Mouse (Mus musculus) heart, adult 18-20 months (tissue): ENCODE measurements around the gene Snf8. TPM values are rescaled to one million over a fixed set of nuclear protein-coding genes. Genes with fewer than 3 reads are reported as not detected.
A peak's percentile ranks its signal among the peaks of the same experiment; 100 is the strongest.

ENCODE experiments used
- DNase-seq, 2 experiments: peaks; one replicate each; pipeline ENCODE4 v3.0.0; 2021 to 2022; ENCODE audit warnings: mixed read lengths in 1 of 2
- total RNA-seq, 2 experiments: library from RNA; stranded (reverse); gene quantifications; 2 replicates each; pipeline ENCODE4 v1.2.3; 2021

Snf8 gene
- total RNA-seq, 2 experiments from 2014 or later: 43.6 to 44.9 TPM

DNA sequence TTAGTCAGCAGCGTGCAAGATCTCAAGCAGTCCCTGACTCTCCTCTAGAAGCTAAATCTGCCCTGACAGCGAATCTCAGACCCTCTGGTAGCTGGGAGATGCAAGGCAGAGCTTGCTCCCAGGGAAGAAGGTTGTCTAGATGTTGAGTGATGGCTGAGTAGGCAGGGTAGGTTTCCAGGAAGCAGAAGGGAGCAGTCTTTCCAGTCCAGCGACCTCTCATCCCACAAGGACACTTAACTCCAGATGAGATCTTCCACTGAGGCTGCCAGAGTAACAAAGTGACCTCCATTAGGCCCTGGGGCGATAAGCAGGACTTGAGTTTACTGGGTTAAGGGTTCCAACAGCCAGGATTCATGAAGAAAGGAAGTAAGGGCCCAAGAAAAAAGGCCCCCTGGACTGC lies 14.1 kb upstream of the Snf8 start:
- DNase-seq: no peak

DNA sequence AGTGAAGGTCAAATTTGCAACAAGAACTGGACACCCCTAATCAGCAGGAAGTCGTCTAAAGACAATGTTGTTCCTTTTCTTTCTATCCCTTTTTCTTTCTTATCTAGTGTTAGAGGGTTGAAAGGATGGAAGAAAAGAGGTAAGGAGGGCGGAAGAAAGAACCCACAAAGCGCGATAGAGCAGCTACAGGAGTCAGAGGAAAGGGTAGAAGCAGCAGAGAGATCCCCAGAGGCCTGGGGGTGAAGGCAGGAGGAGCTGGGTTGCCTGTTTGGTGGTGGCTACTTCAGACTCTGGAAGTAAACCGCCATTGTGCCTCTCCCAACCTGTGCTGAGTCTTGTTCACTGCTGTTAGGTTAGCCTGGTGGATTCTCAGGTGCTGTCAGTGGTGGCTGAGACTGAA lies 6.6 kb upstream of the Snf8 start:
- DNase-seq: no peak

DNA sequence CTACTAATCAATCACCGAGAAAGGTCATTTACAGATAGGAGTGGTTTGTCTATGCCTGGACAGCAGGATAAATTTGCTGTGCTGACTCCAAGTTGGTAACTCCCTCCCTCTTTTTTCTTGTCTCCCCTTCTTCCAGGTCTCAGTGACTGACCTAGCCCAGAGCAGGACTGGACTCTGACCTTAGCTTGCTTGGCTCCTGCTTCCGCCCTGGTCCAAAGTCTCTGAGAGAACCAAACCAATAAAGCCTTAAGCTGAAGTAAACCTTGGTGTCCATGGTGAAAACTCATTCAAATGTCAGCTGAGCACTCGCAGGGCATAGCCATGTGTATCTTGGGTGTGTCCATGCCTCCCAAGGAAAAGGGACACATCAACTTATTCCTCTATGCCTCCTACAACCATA lies 4.1 kb upstream of the Snf8 start:
- DNase-seq: no peak

DNA sequence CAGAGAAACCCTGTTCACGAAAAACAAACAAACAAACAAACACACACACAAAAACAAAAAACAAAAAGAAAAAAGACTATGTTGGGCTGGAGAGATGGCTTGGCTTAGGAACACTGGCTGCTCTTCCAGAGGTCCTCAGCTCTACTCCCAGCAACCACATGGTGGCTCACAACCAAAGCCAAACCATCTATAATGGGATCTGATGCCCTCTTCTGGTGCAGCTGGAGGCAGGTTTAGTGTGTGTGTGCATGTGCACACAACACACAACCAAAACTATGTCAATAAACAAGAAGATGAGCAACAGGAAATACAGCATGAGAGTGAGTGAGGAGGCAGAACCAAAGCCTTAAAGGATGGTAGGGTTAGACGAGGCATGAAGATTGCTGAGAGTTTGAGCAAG lies 3.0 kb upstream of the Snf8 start:
- DNase-seq: no peak

DNA sequence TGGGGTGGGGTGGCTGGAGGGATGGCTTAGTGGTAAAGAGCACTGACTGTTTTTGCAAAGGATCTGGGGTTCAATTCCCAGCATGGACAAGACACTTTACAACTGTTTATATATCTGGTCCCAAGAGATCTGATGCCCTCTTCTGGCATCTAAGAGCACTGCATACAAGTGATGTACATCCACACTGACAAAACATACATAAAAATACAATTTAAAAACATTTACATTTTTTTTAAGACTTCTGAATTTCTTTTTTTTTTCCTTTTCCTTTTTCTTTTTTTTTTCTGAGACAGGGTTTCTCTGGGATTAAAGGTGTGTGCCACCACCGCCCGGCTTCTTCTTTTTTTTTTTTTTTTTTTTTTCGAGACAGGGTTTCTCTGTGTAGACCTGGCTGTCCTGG lies 1.4 kb upstream of the Snf8 start:
- DNase-seq: no peak

DNA sequence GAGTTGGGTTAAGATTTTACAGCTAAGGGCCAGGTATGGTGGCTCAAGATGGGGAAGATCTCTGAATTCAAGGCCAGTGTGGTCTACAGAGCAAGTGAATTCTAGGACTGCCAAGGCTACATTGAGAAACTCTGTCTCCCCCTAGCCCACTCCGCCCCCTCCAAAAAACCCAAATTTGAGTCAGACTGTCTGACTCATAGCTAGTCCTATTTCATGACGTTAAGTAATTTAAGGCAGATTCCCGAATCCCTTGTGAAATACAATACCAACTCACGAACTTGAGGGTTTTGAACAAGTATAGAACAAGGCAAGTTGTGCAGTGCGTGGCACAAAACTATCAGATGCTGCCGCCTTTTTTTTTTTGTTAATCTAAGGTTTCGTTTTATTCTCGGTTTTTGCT lies 569 bp upstream of the Snf8 start:
- DNase-seq: no peak

DNA sequence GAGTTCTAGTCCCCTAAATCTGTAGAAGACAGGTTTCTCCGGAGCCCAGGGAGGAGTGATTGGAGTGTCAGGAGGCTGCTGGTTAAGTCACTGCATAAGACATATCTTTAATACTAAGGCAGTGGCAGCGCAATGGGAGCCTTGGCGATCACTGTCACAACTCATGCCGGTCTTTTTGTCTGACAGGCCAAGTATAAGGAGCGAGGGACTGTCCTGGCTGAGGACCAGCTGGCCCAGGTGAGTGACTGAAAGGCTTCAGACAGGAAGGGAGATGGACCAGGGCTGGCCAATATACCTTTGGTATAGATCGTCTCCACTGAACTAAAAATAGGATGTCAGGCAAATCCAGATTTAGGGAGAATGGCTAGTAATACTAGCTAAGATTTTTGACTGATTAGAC lies 448 bp downstream of the Snf8 start:
- no peak for DNase-seq

DNA sequence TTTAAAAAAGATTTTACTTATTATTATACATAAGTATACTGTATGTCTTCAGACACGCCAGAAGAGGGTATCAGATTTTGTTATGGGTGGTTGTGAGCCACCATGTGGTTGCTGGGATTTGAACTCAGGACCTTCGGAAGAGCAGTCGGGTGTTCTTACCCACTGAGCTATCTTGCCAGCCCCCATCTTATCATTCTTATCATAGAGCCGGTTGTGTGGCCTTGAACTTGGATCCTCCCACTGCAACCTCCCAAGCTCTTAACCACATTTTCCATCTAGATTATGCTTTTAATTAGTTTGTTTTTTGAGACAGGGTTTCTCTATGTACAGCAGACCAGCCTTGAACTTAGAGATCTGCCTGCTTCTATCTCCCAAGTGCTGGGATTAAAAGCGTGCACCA lies 2.8 kb downstream of the Snf8 start:
- no peak for DNase-seq

DNA sequence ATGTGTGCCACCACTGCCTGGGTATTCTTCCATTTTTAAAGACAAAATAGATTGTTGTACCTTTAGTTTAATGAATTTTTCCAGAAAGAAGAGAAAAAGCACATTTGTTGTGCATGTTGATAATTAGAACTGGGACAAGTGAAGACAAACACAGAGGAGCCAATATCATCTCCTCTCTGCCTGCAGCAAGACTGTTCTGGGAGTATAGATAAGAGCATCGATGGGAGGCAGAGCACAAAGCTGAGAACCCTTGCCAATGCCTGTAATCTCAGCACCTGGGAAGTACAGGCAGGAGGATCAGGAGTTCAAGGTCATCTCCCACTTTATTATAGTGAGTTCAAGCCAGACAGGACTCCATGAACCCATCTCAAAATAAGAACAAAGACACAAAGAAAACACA lies 3.9 kb downstream of the Snf8 start:
- no peak for DNase-seq

DNA sequence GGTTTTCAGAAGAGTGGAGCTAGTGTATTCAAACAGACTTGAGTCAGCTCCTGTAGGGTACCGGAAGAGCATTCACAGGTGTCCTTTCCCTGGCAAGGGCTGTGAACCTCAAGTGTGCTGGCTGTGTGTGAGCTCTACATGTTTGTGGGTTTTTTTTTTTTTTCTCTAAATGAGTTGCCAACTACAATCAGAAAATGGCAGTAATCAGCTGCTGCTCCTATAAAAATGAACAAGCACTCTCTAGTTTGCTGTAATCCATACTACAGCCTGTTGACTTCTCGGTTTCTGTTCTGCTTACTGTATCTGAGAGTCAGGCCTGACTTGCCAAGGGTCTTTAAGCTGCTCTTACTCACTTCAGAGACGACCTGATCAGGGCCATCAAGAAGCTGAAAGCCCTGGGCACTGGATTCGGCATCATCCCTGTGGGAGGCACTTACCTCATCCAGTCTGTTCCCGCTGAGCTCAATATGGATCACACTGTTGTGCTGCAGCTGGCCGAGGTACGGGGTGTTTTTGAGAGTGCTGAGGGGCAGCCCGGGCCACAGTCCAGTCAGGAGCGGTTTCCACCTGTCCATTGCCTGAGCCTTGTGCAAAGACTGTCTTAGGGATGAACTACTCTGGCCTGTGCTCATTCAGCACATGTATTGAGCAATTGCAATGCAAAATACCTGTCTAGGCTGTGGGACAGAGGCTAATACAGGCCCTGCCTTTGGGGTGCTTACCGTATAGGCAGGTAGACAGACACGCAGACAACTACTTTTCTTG lies 10.3 kb downstream of the Snf8 start:
- DNase-seq: no peak

DNA sequence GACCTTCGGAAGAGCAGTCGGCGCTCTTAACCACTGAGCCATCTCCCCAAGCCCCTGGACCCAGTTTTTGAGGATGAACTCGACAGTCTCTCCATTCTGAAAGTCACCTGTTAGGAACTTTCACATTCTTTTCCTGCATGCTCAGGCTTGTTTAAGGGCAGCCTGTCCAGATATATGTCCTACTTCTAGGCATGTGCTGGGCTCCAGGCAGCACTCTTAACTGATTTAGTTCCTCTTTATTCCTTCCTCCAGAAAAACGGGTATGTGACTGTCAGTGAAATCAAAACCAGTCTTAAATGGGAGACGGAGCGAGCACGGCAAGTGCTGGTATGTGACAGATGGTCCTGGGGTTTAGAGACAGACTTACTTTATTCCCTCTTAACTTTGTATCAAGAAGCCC lies 11.3 kb downstream of the Snf8 start:
- no peak for DNase-seq

DNA sequence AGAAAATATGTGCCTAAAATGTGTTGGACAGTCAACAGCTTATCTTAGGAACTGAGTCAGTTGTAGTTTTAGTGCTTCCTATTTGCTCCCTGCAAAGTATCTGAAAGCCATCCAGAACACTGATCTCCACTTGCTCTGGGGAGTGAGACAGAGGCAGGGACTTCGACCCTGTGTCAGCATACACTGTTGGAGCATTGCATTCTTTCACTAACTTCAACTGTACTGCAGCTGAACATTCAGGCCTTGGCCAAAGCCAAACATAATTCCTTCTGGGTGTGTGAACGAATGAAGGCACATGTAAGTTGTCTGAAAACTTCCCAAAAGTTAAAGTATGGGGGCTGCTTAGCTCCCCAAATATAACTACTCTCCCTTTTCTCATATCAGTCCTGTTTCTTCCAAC lies 12.1 kb downstream of the Snf8 start:
- no peak for DNase-seq

DNA sequence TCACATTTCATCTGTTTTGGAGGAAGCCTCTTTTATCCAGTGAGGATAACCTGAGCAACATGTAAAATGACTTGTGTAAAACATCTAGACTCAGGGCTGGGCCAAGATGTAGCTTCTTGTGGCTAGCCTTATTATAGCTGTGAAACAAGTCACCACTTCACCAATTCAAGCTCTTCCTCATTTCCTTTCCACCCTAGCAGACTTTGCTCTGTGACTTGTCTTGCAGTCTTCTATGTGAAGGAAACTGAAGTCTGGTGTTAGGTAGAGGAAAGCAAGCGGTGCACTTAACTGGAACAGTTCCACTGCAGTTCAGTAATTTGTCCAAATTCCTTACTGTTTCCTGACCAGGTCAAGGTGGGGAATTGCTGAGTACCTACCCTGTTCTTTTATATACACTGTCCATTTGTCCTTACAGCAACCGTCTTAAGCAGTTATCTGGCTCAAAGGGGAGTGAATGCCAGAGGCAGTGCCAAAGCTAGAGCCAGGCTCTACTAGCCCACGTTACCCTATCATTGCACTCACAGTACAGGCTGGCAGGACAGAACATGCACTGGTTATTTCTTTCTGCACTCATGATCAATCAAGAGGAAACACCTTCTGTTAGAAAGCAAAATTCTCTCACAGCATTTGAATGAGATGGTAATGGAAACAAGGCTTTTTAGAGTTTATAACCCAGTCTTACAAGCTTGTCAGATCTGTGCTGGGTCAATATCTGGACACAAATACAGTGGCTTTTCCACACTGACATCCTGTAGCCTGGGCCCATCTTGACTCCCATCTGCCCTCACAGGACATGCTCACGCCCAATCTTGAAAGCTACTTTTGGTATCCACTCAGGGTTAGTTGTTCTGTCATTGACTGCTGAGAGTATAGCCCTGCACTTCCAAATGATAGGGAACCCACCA lies 13.0 kb downstream of the Snf8 start:
- DNase-seq: no peak

DNA sequence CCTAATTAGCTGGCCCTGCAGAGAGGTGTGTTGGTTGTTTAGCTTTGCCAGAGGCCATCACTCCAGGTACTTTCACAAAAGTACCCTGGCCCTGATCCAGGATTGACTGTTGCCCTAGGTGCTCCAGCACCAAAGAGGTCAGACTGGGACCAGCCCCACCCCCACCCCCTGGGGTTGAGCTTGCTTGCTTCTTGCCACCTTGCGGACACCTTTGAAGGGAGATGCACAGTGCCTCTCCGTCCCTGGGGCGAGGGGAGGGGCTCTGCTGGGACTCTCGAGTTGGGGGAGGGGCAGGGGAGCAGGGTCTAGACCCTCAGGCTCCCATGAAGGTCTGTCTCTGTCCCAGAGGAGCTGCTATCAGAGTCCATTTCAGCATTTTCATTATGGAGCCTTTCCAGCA lies 15.3 kb downstream of the Snf8 start:
- DNase-seq: no peak

DNA sequence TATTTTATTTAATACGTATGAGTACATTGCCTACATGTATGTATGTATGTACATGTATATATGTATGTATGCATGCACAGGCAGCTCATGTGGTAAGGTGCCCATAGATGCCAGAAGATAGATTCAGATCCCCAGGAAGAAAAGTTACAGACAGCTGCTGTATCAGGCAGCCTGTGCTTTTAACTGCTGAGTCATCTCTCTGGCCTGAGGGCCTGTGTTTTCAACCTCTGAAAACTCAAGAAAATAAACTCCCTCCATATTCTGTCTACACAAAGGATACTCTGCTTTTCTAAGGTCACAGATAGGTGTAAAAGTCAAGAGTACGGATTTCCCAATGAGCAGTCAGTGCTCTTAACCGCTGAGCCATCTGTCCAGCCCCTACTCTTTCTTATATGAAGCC lies 16.2 kb downstream of the Snf8 start:
- DNase-seq: no peak

DNA sequence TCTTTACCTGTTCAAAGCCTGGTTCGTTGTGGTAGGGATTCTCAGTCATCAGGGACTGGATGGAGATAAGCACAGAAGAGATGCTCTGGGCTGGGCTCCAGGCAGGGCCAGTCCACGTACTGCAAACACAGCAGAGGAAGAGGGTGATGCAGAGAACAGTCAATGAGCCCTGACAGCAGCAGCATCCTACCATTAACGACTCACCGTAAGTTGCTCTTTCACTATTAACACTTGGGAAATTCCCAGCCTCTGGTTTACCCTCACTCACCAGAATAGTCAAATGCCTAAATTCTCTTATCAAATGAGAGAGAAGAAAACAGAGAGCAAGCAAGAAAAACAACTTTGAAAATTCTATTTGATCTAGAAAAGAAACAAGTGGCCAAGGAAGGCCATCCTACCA lies 23.6 kb downstream of the Snf8 start:
- no peak for DNase-seq

DNA sequence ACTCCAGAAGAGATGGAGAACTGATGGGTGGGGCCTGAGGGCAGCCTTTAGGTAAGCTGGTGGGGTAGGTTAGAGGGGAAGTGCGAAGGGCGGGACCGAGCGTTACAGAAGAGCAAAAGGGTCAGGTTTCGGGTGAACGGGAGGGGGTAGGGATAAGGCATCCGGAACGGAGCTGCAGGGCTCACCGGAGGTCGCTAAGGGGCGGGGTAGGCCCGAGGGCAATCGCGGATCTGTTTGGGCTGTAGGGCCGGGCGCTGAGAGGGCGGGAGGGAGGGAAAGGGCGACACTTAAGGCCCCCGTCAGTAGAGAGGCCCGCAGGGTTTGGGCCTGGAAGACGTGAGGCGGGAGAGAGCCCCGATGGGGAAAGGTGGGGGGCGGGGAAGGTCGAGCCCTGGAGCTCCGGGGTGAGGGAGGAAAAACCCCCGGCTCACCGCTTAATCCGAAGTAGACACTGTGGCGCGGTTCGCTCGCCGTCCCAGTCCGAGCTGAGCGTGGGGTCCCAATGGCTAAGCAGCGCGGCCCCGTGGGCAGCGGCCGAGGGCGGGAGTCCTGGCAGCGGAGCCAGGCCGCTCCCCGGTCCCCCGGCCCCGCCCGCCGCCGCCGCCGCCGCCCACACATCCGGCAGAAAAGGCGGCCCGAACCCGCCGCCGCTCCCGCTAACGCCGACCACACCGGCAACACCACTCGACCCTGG lies 30.0 kb downstream of the Snf8 start:
- peak in 1 of 2 experiments; percentile 36 for DNase-seq

DNA sequence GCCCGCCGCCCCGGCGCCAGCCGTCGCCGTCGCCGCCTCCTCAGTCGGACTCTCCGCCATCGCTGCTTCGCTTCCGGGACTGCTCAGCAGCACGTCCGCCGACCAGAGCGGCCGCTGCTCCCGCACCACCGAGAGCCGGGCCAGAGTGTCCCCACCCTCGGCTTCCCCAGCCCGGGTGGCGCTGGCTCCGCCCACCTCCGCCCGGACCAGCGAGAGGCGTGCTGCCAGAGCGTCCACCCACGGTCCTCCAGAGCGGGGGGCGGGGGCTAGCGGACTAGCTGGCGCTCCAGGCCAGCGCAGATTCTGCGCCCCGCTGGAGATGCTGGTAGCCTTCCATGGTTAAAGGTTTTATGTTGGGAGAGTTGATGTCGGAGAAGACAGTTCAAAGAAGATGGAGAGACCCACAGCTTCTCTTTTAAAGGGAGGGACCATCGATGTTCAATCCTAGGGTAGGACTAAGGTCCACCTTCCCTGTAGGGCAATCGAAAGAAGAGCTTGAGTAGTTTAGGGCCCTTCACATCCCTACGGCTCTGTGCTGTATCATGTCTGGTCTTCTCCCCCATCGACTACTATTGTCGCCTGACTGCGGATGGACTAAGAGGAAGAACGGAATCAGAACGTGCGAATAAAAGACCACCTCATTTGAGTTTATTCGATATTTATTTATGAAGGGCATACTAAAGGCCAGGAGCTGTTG lies 30.7 kb downstream of the Snf8 start, which contains the start of gene Ube2z:
Gene Ube2z, minus strand, starts transcription at position 174 of the 697 bp plus-strand sequence.
- DNase-seq: peak; percentile 98

DNA sequence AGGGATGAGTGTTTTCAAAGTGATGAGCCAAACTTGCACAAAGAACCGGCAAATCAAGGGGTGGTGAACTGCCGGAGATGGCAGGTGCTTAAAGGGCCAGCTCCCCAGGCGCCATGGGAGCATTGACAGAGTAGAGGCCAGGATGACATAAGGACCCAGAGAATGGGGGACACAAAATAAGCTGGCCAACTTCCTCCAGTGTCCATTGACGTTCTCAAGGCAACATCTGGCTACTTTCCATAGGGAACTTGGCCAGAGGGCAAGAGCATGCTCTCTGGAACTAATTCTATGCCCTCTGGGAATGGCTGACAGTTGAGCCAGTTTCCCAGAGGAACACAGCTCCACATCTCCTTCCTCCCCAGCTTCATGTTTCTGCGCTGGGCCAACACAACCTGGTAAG lies 33.5 kb downstream of the Snf8 start:
- peak; percentile 46 to 58 for DNase-seq

DNA sequence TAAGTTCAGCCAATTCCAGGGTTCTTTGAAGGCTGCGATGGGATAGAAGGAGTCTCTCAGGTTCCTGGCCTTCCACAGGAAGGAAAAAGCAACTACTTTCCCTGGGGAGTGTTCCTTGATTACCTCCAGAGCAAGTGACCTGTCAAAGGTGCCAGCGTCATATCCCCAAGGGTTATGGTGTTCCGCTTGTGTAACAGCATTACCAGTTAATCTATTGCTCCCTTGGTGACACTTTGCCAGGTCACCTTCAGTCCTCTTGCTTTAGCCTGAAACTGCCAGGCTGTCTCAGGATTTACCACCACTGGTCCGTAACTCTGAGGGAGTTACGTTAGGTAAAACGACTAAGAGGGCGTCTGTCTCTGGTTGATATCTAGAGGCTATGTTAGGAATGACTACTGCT lies 35.7 kb downstream of the Snf8 start:
- no peak for DNase-seq

DNA sequence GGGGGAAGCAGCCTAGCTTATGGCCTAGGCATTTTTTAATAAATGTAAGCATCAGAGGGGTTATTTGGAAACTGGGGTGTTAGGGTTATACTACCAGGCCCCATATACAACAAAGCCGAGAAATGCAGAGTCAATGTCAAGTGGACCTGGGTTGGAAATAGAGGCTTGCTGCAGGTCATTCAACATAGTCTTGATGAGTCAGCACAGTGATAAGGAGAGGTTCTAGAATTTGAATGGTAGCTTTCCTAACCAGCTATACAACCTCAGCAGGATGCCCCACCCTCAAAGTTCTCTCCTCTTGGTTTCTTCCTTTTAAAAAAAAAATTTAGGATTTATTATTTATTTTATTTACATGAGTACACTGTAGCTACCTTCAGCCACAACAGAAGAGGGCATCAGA lies 36.3 kb downstream of the Snf8 start:
- DNase-seq: no peak

DNA sequence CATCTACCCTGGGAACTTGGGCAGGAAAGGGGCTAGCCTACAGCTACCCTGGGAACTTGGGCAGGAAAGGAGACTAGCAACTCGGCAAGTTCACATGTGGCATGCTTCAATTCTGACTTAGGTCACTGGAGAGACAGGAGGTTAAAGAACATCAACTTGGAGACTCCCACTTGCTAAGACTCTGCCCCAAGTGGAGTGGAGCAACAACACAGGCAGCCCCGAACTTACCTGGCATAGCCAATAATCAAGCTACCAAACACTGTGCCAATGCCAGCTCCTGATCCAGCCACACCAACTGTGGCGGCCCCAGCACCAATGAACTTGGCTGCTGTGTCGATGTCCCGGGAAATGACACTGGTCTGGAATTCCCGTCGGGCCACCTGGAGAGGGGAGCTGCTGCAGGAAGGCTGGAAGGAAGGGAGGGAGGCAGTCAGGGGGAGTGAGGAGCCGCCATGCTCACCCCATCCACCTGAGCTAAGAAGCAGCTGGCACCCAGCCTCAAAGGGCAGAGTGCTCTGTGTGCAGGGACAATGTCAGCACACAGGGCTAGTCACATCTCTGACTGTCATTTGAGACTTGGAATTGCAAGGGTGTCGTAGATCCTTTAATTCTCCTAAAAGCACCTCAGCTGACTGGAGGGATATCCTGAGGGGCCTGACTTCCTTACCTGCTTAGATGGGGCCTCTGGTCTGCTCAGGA lies 38.8 kb downstream of the Snf8 start:
- DNase-seq: peak in 1 of 2 experiments; percentile 24
